Mouse (Mus musculus) olfactory bulb, adult 2 months (tissue): ENCODE measurements around the gene Cyth3. TPM values are rescaled to one million over a fixed set of nuclear protein-coding genes. Genes with fewer than 3 reads are reported as not detected.

Experiments used
- H3K27ac ChIP-seq: fragments of 200-500 bp; 2 replicates; pipeline ENCODE4 v1.5.1; 2012; ENCODE audit warnings: low read depth, low read length; ENCODE audit not compliant: insufficient read depth
- H3K4me1 ChIP-seq: fragments of 200-500 bp; 2 replicates; pipeline ENCODE4 v1.6.1; 2012; ENCODE audit warnings: low read length; ENCODE audit not compliant: control insufficient read depth, insufficient read depth
- H3K4me3 ChIP-seq: fragments of 200-500 bp; 2 replicates; pipeline ENCODE4 v1.5.1; 2012; ENCODE audit warnings: mild to moderate bottlenecking, low read depth, low read length, moderate library complexity; ENCODE audit not compliant: insufficient read depth
- CTCF ChIP-seq: fragments of 200-500 bp; IDR thresholded peaks from 2 replicates; pipeline ENCODE4 v1.5.1; 2012; ENCODE audit warnings: low read depth, mild to moderate bottlenecking, low read length, moderate library complexity; ENCODE audit not compliant: insufficient read depth
- POLR2A ChIP-seq: fragments of 200-500 bp; IDR thresholded peaks from 2 replicates; pipeline ENCODE4 v1.6.1; 2012; ENCODE audit warnings: mild to moderate bottlenecking, low read depth, low read length, moderate library complexity; ENCODE audit not compliant: insufficient read depth
- WGBS: fragments of 180-500 bp; shearing (Covaris S2); methylation state at CpG from one replicate; pipeline ENCODE4 v1.1.7; 2018; 5-methylcytosine and 5-hydroxymethylcytosine counted together
- polyA plus RNA-seq: library from polyadenylated mRNA; stranded (reverse); fragments of >200 nt; gene quantifications from 2 replicates; pipeline ENCODE4 v1.2.4, GENCODE M21; 2012; ENCODE audit warnings: low replicate concordance; ENCODE audit not compliant: missing spikeins, insufficient read depth, insufficient read length

Gene Cyth3
- polyA plus RNA-seq, 1 experiment: not detected

DNA sequence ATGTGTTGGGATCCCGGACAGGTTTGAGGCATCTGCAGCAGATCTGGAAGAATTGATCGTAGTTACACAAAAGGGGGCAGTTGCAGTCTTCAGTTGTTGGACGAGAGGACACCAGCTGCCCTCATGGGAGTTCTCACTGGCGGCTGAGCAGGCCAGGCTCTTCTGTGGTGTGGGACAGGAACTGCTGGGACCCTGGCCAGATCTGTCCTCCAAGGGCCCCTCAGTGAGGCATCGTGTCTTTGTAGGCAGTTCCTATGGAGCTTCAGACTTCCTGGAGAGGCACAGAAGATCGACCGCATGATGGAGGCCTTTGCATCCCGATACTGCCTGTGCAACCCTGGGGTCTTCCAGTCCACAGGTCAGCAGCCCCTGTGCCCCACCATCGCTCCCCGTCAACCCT lies 78.8 kb downstream of the Cyth3 start:
- WGBS: 92% methylated on average over 10 of the region's 10 CpGs
- TF ChIP-seq POLR2A: no peak
- TF ChIP-seq CTCF: no peak
- no peak overlapping the region for H3K4me3 ChIP-seq
- H3K4me1 ChIP-seq: no peaks in the 10 kb centered on the region
- no peak overlapping the region for H3K27ac ChIP-seq

- H3K4me1 ChIP-seq: no peaks in the 10 kb centered on the region
- TF ChIP-seq CTCF: no peak
- no peak for TF ChIP-seq POLR2A
- H3K27ac ChIP-seq: no peak overlapping the region
- H3K4me3 ChIP-seq: no peak overlapping the region
- WGBS: 54% methylated on average over 13 of the region's 13 CpGs
Measured at GRCm38 (mm10) chr5:143704875-143705658, 82.8 kb downstream of the Cyth3 start.

DNA sequence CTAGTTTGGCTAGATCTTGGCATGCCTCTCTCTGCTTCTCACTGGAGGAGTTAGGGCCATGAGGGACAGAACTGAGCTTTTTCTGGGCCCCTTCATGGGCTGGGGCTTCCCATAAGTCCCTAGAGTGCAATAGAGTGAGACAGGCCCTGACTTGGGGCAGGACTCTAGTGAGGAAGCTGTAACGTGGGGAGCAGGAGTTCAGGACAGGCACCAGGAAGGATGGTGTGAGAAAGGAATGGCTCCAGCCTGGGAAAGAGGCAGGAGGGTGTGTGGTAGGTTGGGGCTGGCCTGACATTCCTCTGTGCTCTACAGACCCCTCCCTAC lies 83.4 kb downstream of the Cyth3 start:
- Histone ChIP-seq H3K27ac (no peak overlapping the region), H3K4me3 (no peak overlapping the region), H3K4me1 (no peaks in the 10 kb centered on the region)
- TF ChIP-seq CTCF (no peak), POLR2A (no peak)
- WGBS: 78% methylated on average over 1 of the region's 1 CpGs

DNA sequence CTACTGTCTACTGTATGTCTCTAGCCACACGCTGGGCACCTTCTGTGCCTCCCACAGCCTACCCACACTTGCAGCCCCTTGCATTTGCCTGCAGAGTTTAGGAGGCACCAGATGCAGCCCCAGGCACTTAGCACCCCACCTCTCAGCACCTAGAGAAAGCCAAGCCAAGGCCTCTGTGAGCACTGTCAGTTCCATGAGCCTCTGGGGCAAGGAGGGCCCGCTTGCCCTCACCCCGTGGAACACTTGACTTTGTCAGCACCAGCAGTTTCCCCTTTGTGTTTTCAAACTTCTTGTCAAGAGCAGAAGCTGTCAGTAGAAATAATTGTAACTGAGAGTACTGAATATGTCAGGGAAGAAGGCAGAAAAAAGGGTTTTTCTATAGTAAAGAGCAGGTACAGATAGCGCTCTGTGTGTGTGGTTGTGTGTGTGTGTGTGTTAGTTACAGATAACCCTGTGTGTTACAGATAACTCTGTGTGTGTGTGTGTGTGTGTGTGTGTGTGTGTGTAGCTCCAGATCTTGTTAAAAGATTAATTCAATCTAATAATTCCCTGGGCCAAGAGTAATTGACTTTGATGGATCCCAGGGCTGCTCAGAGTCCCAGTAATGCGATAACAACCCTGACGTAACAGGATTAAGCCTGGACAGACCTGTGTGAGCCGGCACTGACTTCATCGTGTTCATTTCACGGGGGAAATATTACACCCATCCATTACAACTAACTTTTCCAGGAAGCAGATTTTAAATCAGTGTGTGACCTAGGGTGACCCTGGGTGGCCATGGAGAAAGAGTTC lies 84.0 kb downstream of the Cyth3 start:
- TF ChIP-seq POLR2A (no peak), CTCF (no peak)
- WGBS: 88% methylated on average over 9 of the region's 9 CpGs
- Histone ChIP-seq H3K4me3 (no peak overlapping the region), H3K4me1 (no peaks in the 10 kb centered on the region), H3K27ac (no peak overlapping the region)

DNA sequence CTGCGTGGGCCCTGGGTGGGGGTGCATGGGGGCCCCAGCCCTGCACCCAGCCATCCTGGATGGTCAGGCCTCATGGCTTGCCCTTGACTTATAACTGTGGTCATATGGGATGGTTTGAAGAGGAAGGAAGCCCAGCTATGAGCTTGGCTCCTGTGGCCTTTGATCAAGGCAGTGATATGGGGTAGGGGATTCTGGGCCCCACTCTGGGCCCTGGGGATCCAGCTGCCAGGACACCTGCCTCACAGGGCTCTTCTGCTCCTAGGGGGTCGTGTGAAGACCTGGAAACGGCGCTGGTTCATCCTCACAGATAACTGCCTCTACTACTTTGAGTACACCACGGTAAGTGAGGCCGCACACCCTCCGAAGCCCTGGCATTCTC lies 84.6 kb downstream of the Cyth3 start:
- Histone ChIP-seq H3K4me1 (peaks cover 4% of the 10 kb centered on the region), H3K4me3 (no peak overlapping the region), H3K27ac (no peak overlapping the region)
- 90% methylated on average over 7 of the region's 7 CpGs for WGBS
- no peak for TF ChIP-seq POLR2A
- no peak for TF ChIP-seq CTCF

GRCm38 (mm10) chr5:143711326-143711725 lies 89.1 kb downstream of the Cyth3 start:
- 8% methylated on average over 7 of the region's 7 CpGs for WGBS
- Histone ChIP-seq H3K27ac (no peak overlapping the region), H3K4me3 (no peak overlapping the region), H3K4me1 (peaks cover 11% of the 10 kb centered on the region)
- TF ChIP-seq CTCF: peak; percentile 80
- TF ChIP-seq POLR2A: no peak

DNA sequence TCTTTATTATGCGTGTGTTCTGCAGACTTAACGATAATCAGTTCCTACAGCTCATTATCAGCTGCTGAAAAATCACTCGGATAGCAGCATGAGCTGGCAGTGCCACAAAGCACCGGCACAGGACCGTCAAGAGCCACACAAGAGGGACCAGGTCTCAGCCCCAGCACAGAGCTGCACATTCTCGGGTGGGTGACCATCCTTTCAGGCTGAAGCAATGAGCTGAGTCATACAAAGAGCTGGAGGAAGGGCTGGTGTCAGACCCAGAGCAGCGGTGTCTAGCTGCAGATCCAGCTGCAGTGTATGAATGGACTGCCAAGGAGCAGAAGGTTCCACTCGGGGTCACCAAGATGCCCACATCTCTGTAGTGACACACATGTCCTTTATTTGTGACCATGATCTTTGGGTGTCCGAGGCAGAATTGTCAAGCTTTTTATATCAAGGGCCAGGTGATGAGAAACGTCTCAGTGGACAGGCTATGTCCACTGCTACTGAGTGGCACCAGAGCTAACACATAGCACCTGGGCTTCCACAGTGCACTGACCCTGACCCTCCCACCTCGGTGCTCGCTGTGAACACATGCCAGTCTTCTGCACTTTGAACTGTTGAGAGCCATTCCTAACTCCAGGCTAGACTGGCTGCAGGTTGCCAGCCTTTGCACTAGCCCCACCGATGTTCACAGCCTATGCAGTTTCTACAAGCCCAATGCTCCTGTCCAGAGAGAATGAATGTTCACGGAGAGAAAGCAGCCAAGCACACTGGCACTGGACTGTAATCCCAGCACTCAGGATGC lies 90.0 kb downstream of the Cyth3 start:
- Histone ChIP-seq H3K4me3 (no peak overlapping the region), H3K4me1 (peaks cover 11% of the 10 kb centered on the region), H3K27ac (0 out of 2 replicates have a peak overlapping the region, but pooled peaks have one; percentile 2)
- 59% methylated on average over 14 of the region's 14 CpGs for WGBS
- TF ChIP-seq POLR2A (no peak), CTCF (no peak)

DNA sequence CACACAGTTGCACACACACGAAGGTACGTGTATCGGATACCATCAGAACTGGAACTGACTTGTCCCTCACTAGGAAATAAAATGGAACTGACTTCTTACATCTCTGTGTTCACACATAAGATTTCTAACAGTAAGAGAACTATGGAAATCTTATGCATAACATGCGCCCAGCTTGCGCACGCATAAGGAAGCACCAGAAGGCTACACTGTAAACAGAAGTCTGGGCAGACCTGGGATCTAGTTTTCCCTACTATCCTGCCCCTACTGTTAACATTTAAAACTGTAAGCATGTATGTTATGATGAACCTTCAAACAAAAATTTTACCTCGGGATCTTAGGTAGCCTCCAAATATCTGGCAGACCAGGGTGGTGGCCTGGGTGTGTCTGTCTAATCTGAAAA lies 99.7 kb downstream of the Cyth3 start:
- no peak overlapping the region for H3K27ac ChIP-seq
- no peak for TF ChIP-seq POLR2A
- no peak for TF ChIP-seq CTCF
- no peak overlapping the region for H3K4me3 ChIP-seq
- no peaks in the 10 kb centered on the region for H3K4me1 ChIP-seq
- 95% methylated on average over 7 of the region's 7 CpGs for WGBS
